Mouse (Mus musculus) lung, postnatal 0 days (tissue): Measurements from ENCODE around the gene Stn1. TPM values are rescaled to one million over a fixed set of nuclear protein-coding genes. Genes with fewer than 3 reads are reported as not detected.
A peak's percentile ranks its signal among the peaks of the same experiment; 100 is the strongest.

Source experiments
- ATAC-seq: fragments of 200-750 bp; cut with Nextera tagmentation; 2 replicates; pipeline ENCODE4 v1.8.0; 2017; ENCODE audit warnings: moderate library complexity
- DNase-seq: peaks from one replicate; pipeline ENCODE4 v3.0.0-alpha.2; 2016; ENCODE audit warnings: low spot score
- H3K27ac ChIP-seq: fragments of 300-500 bp; sonication (generic); 2 replicates; pipeline ENCODE4 v1.5.1; 2014; ENCODE audit warnings: antibody characterized with exemption, mild to moderate bottlenecking, low read length, mixed read lengths
- H3K27me3 ChIP-seq: fragments of 300-500 bp; sonication (generic); replicated peaks from 2 replicates; pipeline ENCODE4 v1.6.1; 2014; ENCODE audit warnings: low read length, mixed read lengths; ENCODE audit not compliant: insufficient read depth
- H3K36me3 ChIP-seq: fragments of 300-500 bp; sonication (generic); 2 replicates; pipeline ENCODE4 v1.6.1; 2014; ENCODE audit warnings: low read length, mixed read lengths; ENCODE audit not compliant: insufficient read depth
- H3K4me1 ChIP-seq: fragments of 300-500 bp; sonication (generic); 2 replicates; pipeline ENCODE4 v1.6.1; 2014; ENCODE audit warnings: antibody characterized with exemption, low read depth, low read length, mixed read lengths; ENCODE audit not compliant: insufficient read depth
- H3K4me2 ChIP-seq: fragments of 300-500 bp; sonication (generic); replicated peaks from 2 replicates; pipeline ENCODE4 v1.6.1; 2014; ENCODE audit warnings: low read depth, mild to moderate bottlenecking, low read length, moderate library complexity, mixed read lengths
- H3K4me3 ChIP-seq: fragments of 300-500 bp; sonication (generic); 2 replicates; pipeline ENCODE4 v1.5.1; 2014; ENCODE audit warnings: low read depth, low read length
- H3K9ac ChIP-seq: fragments of 300-500 bp; sonication (generic); replicated peaks from 2 replicates; pipeline ENCODE4 v1.6.1; 2014; ENCODE audit warnings: low read depth, mild to moderate bottlenecking
- H3K9me3 ChIP-seq: fragments of 300-500 bp; sonication (generic); 2 replicates; pipeline ENCODE4 v1.6.1; 2016; ENCODE audit warnings: low read length, mixed read lengths
- CTCF ChIP-seq: IDR thresholded peaks from 2 replicates; pipeline ENCODE4 v1.5.1; 2016; ENCODE audit warnings: antibody characterized with exemption, mild to moderate bottlenecking
- EP300 ChIP-seq: IDR thresholded peaks from 2 replicates; pipeline ENCODE4 v1.6.1; 2016; ENCODE audit warnings: antibody characterized with exemption, mild to moderate bottlenecking, control low read depth
- WGBS: fragments of 180-500 bp; shearing (Covaris S2); extraction: QIAGEN DNeasy Blood & Tissue Kit; methylation state at CpG from one replicate; pipeline ENCODE4 v1.1.7; 2014; 5-methylcytosine and 5-hydroxymethylcytosine counted together
- polyA plus RNA-seq: library from polyadenylated mRNA; unstranded; fragments of >200 nt; fragmentation: Nextera tagmentation; extraction: Ambion mirVana; gene quantifications from 2 replicates; pipeline ENCODE4 v1.2.1, GENCODE M21; 2015

Stn1 gene
- polyA plus RNA-seq, 1 experiment from 2014 or later = 28.6 TPM

DNA sequence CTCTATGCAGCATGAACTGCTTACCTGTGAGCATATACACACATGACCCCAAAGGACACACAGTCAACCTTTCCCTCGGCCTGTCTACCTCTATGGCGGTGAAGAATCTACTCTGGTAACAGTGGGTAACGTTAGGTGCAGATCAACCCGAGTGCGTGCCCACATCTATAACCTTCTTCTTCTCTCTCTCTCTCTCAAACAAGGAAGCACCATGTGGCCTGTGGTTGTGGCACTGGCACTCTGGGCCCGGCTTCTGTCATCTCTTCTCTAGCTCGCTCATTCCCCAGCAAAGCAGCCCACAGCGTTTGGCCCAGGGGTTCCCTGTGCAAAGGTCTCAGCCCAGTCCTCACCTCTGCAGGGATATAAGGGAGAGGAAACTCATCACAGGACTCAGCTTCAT lies 12.4 kb downstream of the Stn1 start:
- H3K4me2 ChIP-seq = no peak overlapping the region
- no peak for TF ChIP-seq EP300
- no peak for TF ChIP-seq CTCF
- H3K27ac ChIP-seq = no peak overlapping the region
- ATAC-seq (no peak), DNase-seq (no peak)
- no peak overlapping the region for H3K9ac ChIP-seq
- 0 out of 2 replicates have a peak, but pooled peaks cover 6% of the 10 kb centered on the region for H3K36me3 ChIP-seq
- H3K9me3 ChIP-seq = no peaks in the 10 kb centered on the region
- H3K4me3 ChIP-seq = no peak overlapping the region
- WGBS = 91% methylated on average over 8 of the region's 8 CpGs
- H3K27me3 ChIP-seq = no peaks in the 10 kb centered on the region
- no peaks in the 10 kb centered on the region for H3K4me1 ChIP-seq

DNA sequence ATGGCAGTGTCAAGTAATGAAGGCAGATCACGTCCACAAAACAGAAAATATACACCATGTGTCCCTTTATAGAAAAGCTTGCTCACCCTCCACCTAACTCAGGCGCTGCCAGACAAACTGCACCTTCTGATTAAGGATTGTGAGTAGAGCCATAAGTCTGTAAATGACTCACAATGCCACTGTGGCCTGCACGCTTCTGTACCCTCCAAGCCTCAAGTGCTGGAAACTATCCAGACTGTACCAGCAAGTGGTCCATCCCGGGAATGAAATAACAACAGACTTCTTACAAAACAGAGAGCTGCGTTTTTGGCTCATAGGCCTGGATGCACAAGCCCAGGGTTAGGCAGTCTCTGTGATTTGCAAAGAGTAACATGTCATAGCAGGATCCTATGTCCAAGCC lies 15.9 kb downstream of the Stn1 start:
- 0 out of 2 replicates have a peak, but pooled peaks cover 6% of the 10 kb centered on the region for H3K36me3 ChIP-seq
- TF ChIP-seq EP300 = no peak
- no peak for TF ChIP-seq CTCF
- 81% methylated on average over 5 of the region's 5 CpGs for WGBS

GRCm38 (mm10) chr19:47519163-47519893 lies 18.0 kb downstream of the Stn1 start:
- ATAC-seq = no peak
- no peak overlapping the region for H3K9ac ChIP-seq
- no peaks in the 10 kb centered on the region for H3K9me3 ChIP-seq
- H3K4me1 ChIP-seq = no peaks in the 10 kb centered on the region
- DNase-seq = no peak
- TF ChIP-seq EP300 (no peak), CTCF (no peak)
- 0 out of 2 replicates have a peak, but pooled peaks cover 3% of the 10 kb centered on the region for H3K36me3 ChIP-seq
- H3K4me3 ChIP-seq = no peak overlapping the region
- 84% methylated on average over 8 of the region's 8 CpGs for WGBS
- no peaks in the 10 kb centered on the region for H3K27me3 ChIP-seq
- no peak overlapping the region for H3K4me2 ChIP-seq
- H3K27ac ChIP-seq = no peak overlapping the region

More for the DNA sequence above, 15.9 kb downstream of the Stn1 start:
- no peak overlapping the region for H3K27ac ChIP-seq
- H3K27me3 ChIP-seq = no peaks in the 10 kb centered on the region
- H3K4me1 ChIP-seq = no peaks in the 10 kb centered on the region
- no peak for DNase-seq
- no peak overlapping the region for H3K9ac ChIP-seq
- ATAC-seq = no peak
- no peak overlapping the region for H3K4me3 ChIP-seq
- H3K9me3 ChIP-seq = no peaks in the 10 kb centered on the region
- no peak overlapping the region for H3K4me2 ChIP-seq

GRCm38 (mm10) chr19:47518475-47519162 lies 18.7 kb downstream of the Stn1 start:
- Histone ChIP-seq H3K4me2 (no peak overlapping the region), H3K9ac (no peak overlapping the region), H3K27ac (no peak overlapping the region), H3K9me3 (no peaks in the 10 kb centered on the region), H3K4me3 (no peak overlapping the region), H3K4me1 (no peaks in the 10 kb centered on the region), H3K36me3 (0 out of 2 replicates have a peak, but pooled peaks cover 2% of the 10 kb centered on the region), H3K27me3 (no peaks in the 10 kb centered on the region)
- WGBS = 84% methylated on average over 24 of the region's 24 CpGs
- no peak for TF ChIP-seq CTCF
- no peak for TF ChIP-seq EP300
- DNase-seq = no peak
- no peak for ATAC-seq

- Histone ChIP-seq H3K4me1 (peaks cover 3% of the 10 kb centered on the region; the same call in 1 of the 2 replicates), H3K4me3 (no peak overlapping the region), H3K9me3 (no peaks in the 10 kb centered on the region), H3K4me2 (no peak overlapping the region), H3K36me3 (0 out of 2 replicates have a peak, but pooled peaks cover 2% of the 10 kb centered on the region), H3K27me3 (no peaks in the 10 kb centered on the region), H3K9ac (no peak overlapping the region), H3K27ac (no peak overlapping the region)
- TF ChIP-seq CTCF (no peak), EP300 (no peak)
- DNase-seq (no peak), ATAC-seq (no peak)
- WGBS = 66% methylated on average over 8 of the region's 8 CpGs
Observed at GRCm38 (mm10) chr19:47517570-47517969, 19.7 kb downstream of the Stn1 start.

DNA sequence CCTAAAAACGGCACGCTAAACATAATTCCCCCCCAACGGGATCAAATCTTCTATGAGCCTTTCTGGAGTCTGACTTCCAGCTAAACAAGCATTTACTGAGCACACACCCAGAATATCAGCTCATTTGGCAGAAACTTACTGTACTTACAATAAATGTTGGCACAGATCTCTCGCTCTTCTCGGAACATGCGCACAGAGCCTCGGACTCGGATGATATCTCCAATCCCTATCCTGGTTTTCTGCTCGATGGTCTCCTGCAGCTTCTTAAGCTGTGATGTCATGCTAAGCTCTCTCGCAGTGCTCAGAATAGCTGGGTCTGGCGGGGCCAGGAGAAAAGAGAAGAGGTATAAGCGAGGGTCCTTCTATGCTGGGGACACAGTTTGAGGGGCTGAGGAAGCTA lies 20.4 kb downstream of the Stn1 start:
- 84% methylated on average over 12 of the region's 12 CpGs for WGBS
- Histone ChIP-seq H3K4me1 (peaks cover 3% of the 10 kb centered on the region; the same call in 1 of the 2 replicates), H3K27me3 (no peaks in the 10 kb centered on the region), H3K9me3 (no peaks in the 10 kb centered on the region), H3K9ac (no peak overlapping the region), H3K36me3 (0 out of 2 replicates have a peak, but pooled peaks cover 2% of the 10 kb centered on the region), H3K4me2 (no peak overlapping the region), H3K4me3 (no peak overlapping the region), H3K27ac (no peak overlapping the region)
- no peak for ATAC-seq
- DNase-seq = peak; percentile 44
- TF ChIP-seq EP300 (no peak), CTCF (no peak)
